Mouse (Mus musculus) layer of hippocampus, adult 8-10 months (tissue): Measurements from ENCODE around the gene 4930579G24Rik. TPM values are rescaled to one million over a fixed set of nuclear protein-coding genes. Genes with fewer than 3 reads are reported as not detected.

Experiments
- DNase-seq, 2 experiments: peaks; one replicate each; pipeline ENCODE4 v3.0.0; 2022; ENCODE audit warnings: low spot score in 2 of 2
- total RNA-seq, 4 experiments: library from RNA; stranded (reverse); gene quantifications; 2 replicates each; pipeline ENCODE4 v1.2.4; 2022

Gene 4930579G24Rik
- 1 to 10 TPM; 1.1 to 1.5 (median 1.3) TPM for total RNA-seq

GRCm38 (mm10) chr3:79628561-79629415 is at the start of gene 4930579G24Rik:
Gene 4930579G24Rik (plus strand): TSS chr3:79629079.
- peak; percentile 98 to 99 for DNase-seq

GRCm38 (mm10) chr3:79579891-79580575 is 48.8 kb upstream of the 4930579G24Rik start:
- DNase-seq: no peak

- DNase-seq: peak; percentile 80 to 97
Observed at GRCm38 (mm10) chr3:79586804-79587203, 42.1 kb upstream of the 4930579G24Rik start.

GRCm38 (mm10) chr3:79589671-79590070 is 39.2 kb upstream of the 4930579G24Rik start:
- DNase-seq: no peak

GRCm38 (mm10) chr3:79590863-79591792 is 37.8 kb upstream of the 4930579G24Rik start, which contains the start of gene Ppid:
Gene Ppid (plus strand): TSS chr3:79591342.
- peak; percentile 58 to 71 for DNase-seq

- no peak for DNase-seq
Observed at GRCm38 (mm10) chr3:79591793-79592471, 36.9 kb upstream of the 4930579G24Rik start.

GRCm38 (mm10) chr3:79595468-79595867 is 33.4 kb upstream of the 4930579G24Rik start:
- no peak for DNase-seq

GRCm38 (mm10) chr3:79609886-79610285 is 19.0 kb upstream of the 4930579G24Rik start:
- DNase-seq: no peak

- no peak for DNase-seq
Observed at GRCm38 (mm10) chr3:79627484-79628181, 1.2 kb upstream of the 4930579G24Rik start.

- DNase-seq: no peak
Observed at GRCm38 (mm10) chr3:79628182-79628560, 708 bp upstream of the 4930579G24Rik start.

- DNase-seq: peak; percentile 60 to 76
Observed at GRCm38 (mm10) chr3:79629416-79629730, 494 bp downstream of the 4930579G24Rik start, which contains the start of gene Etfdh. Gene Etfdh (minus strand): TSS chr3:79629500.

GRCm38 (mm10) chr3:79652129-79652528 is 23.2 kb downstream of the 4930579G24Rik start:
- no peak for DNase-seq

GRCm38 (mm10) chr3:79656682-79657081 is 27.8 kb downstream of the 4930579G24Rik start:
- DNase-seq: no peak

- peak in 1 of 2 experiments; percentile 36 for DNase-seq
Observed at GRCm38 (mm10) chr3:79664787-79665408, 36.0 kb downstream of the 4930579G24Rik start.

GRCm38 (mm10) chr3:79670556-79670955 is 41.7 kb downstream of the 4930579G24Rik start:
- DNase-seq: no peak

- no peak for DNase-seq
Observed at GRCm38 (mm10) chr3:79672188-79672587, 43.3 kb downstream of the 4930579G24Rik start.

GRCm38 (mm10) chr3:79673082-79673481 is 44.2 kb downstream of the 4930579G24Rik start:
- DNase-seq: peak; percentile 30 to 68

- DNase-seq: no peak
Observed at GRCm38 (mm10) chr3:79674641-79675040, 45.8 kb downstream of the 4930579G24Rik start.

GRCm38 (mm10) chr3:79676411-79676810 is 47.5 kb downstream of the 4930579G24Rik start:
- DNase-seq: no peak
